ENCODE assay signal across 23 mouse cellular contexts in the genomic region with DNA sequence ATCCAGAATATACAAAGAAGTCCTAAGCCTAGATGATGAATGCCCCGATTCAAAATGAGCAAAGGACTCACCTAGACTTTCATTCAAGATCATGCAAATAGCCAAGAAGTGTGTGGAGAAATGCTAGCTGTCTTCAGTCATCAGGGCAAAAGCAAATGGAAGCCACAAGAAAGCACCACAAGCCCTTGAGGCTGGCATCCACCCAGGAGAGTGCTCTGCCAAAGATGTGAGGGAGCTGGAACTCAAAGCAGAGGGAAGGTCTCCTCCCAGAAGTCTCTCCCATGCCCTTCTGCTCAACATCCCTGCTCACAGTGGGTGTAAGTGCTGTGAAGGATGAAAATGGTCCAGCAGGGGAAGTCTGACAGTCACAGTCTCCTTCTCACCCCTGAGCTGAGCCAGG. TPM values are rescaled to one million over a fixed set of nuclear protein-coding genes. Genes with fewer than 3 reads are reported as not detected.
"Had no signal": no experiment of that assay in that cellular context is flagged by ENCODE, and none has a peak within 500 bp of the region (broad histone marks: within the 10 kb centered on the region; RNA-seq: fewer than 3 reads in every experiment).

No protein-coding gene starts in this region.

- H3K4me2 ChIP-seq: lung, embryonic 14.5 days; midbrain, embryonic 12.5 days; neural tube, embryonic 13.5 days; neural tube, embryonic 15.5 days had no signal

- H3K27me3 ChIP-seq: midbrain, embryonic 12.5 days; neural tube, embryonic 13.5 days; neural tube, embryonic 15.5 days had no signal

- H3K4me1 ChIP-seq: midbrain, embryonic 10.5 days; midbrain, embryonic 12.5 days; neural tube, embryonic 13.5 days; neural tube, embryonic 15.5 days had no signal

- H3K9ac ChIP-seq: lung, embryonic 14.5 days; midbrain, embryonic 12.5 days; neural tube, embryonic 13.5 days; neural tube, embryonic 15.5 days had no signal

- H3K9me3 ChIP-seq: midbrain, embryonic 10.5 days; midbrain, embryonic 12.5 days; neural tube, embryonic 13.5 days; neural tube, embryonic 15.5 days had no signal

- H3K36me3 ChIP-seq: midbrain, embryonic 10.5 days; midbrain, embryonic 12.5 days; neural tube, embryonic 13.5 days; neural tube, embryonic 15.5 days had no signal

- H3K4me3 ChIP-seq: midbrain, embryonic 10.5 days; midbrain, embryonic 12.5 days; myocyte; neural tube, embryonic 13.5 days; neural tube, embryonic 15.5 days had no signal

- H3K27ac ChIP-seq: midbrain, embryonic 10.5 days; midbrain, embryonic 12.5 days; neural tube, embryonic 13.5 days; neural tube, embryonic 15.5 days had no signal

- DNase-seq: lung, embryonic 14.5 days; lung, postnatal 10 days; midbrain, embryonic 14.5 days; retina, postnatal 1 day; right cerebral cortex, adult 18-20 months; right cerebral cortex, postnatal 25 days; right cerebral cortex, postnatal 4 days; spleen, adult 18-20 months; thymus, adult 18-20 months; thymus, postnatal 14 days; thymus, postnatal 36 days had no signal

- ATAC-seq: midbrain, embryonic 16.5 days had no signal

RNA-seq across cellular contexts. Expression of gene Gm9195, which starts 52.7 kb away (rescaled TPM):
- total RNA-seq: megakaryocyte, adult 5-6 weeks; megakaryocyte-erythroid progenitor cell, adult 5-6 weeks had no signal
- polyA plus RNA-seq: lung, embryonic 14.5 days; lung, embryonic 16.5 days; midbrain, embryonic 10.5 days; midbrain, embryonic 12.5 days; midbrain, embryonic 14.5 days; midbrain, embryonic 16.5 days; myocyte; neural tube, embryonic 11.5 days; neural tube, embryonic 13.5 days; neural tube, embryonic 15.5 days; stomach, embryonic 14.5 days; stomach, embryonic 16.5 days had no signal
